ENCODE assay signal across 19 mouse cellular contexts in the genomic region with DNA sequence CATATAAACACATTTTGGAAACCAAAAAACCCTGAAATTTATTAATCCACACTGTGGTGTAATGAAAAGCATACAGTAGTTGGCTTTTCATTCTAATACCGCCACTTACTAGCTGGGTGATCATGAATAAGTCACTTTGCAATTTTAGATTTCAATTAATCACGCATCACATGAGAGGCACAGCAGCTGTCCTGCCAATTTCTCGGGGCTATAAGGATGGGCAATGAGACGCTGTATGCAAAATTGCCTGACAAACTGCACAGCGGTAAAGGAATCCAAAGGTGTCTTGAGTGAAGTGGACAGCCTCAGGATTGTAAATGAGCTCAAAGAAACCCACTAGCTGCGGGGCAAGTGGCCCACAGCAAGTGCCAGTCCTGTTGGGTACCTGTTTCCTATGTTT.
"Had no signal": no experiment of that assay in that cellular context is flagged by ENCODE, and none has a peak within 500 bp of the region (broad histone marks: within the 10 kb centered on the region; RNA-seq: fewer than 3 reads in every experiment).

No protein-coding gene starts in this region.

- H3K9ac ChIP-seq: intestine, embryonic 15.5 days; limb, embryonic 12.5 days; limb, embryonic 15.5 days; liver, embryonic 14.5 days; liver, postnatal 0 days; lung, embryonic 14.5 days; stomach, embryonic 15.5 days had no signal

- H3K27me3 ChIP-seq: intestine, embryonic 15.5 days; limb, embryonic 15.5 days; stomach, embryonic 15.5 days had no signal

- H3K4me3 ChIP-seq: intestine, embryonic 15.5 days; limb, embryonic 12.5 days; limb, embryonic 15.5 days; myocyte; stomach, embryonic 15.5 days had no signal

- H3K27ac ChIP-seq: intestine, embryonic 15.5 days; limb, embryonic 12.5 days; limb, embryonic 15.5 days; liver, embryonic 14.5 days; macrophage; stomach, embryonic 15.5 days had no signal

- H3K9me3 ChIP-seq: intestine, embryonic 15.5 days; limb, embryonic 12.5 days; limb, embryonic 15.5 days; stomach, embryonic 15.5 days had no signal

- H3K4me1 ChIP-seq: intestine, embryonic 15.5 days; limb, embryonic 15.5 days; stomach, embryonic 15.5 days had no signal

- H3K36me3 ChIP-seq: intestine, embryonic 15.5 days; limb, embryonic 12.5 days; limb, embryonic 15.5 days; stomach, embryonic 15.5 days had no signal

- DNase-seq: kidney, adult 11 months; kidney, adult 8-10 months; kidney, postnatal 14 days; kidney, postnatal 4 days; left cerebral cortex, postnatal 4 days; liver, postnatal 0 days; lung, embryonic 14.5 days; right cerebral cortex, postnatal 25 days; spleen, adult 18-20 months; thymus, postnatal 25 days had no signal

- ATAC-seq: intestine, embryonic 15.5 days; liver, postnatal 0 days; lung, postnatal 0 days had no signal

- H3K4me2 ChIP-seq: intestine, embryonic 15.5 days; limb, embryonic 12.5 days; limb, embryonic 15.5 days; liver, embryonic 11.5 days; lung, embryonic 14.5 days; stomach, embryonic 15.5 days had no signal
